Mouse (Mus musculus): Measurements from ENCODE around the gene Gm4131. TPM values are rescaled to one million over a fixed set of nuclear protein-coding genes. Genes with fewer than 3 reads are reported as not detected.

Gene Gm4131
- total RNA-seq, 2 experiments from 2014 or later, result not detected

Other genes with a start within 250 kb of the Gm4131 start
- gene Gucy1b2, start 110.6 kb downstream of the Gm4131 start, total RNA-seq (2021), result not detected
- gene Fam124a, start 11.2 kb downstream of the Gm4131 start, total RNA-seq (2021), result 1 to 10 TPM; 3.2 to 3.3 TPM
- gene Serpine3, start 96.7 kb upstream of the Gm4131 start, total RNA-seq (2021), result not detected
- 10 to 100 TPM; 15.7 to 17.8 TPM for gene Ints6, start 194.2 kb upstream of the Gm4131 start, total RNA-seq (2021)